Mouse (Mus musculus) MEL (cell line): ENCODE data around the gene Spp2.

ENCODE experiments used
- CTCF ChIP-seq, 3 experiments: IDR thresholded peaks in 2 of 3; conservative IDR thresholded peaks in 1 of 3; 2 replicates each; pipeline ENCODE4 v1.5.1; 2011 to 2012; ENCODE audit warnings: low read length in 3 of 3, low read depth in 2 of 3, mild to moderate bottlenecking in 2 of 3, improper control_type of control experiment in 1 of 3, inconsistent platforms in 1 of 3, mixed read lengths in 1 of 3, moderate library complexity in 1 of 3; ENCODE audit not compliant: control insufficient read depth in 1 of 3, insufficient read depth in 1 of 3, poor library complexity in 1 of 3, severe bottlenecking in 1 of 3
- POLR2A ChIP-seq, 2 experiments: IDR thresholded peaks; 2 replicates each; pipeline ENCODE4 v1.6.1; 2011 to 2012; ENCODE audit warnings: low read length in 2 of 2, mild to moderate bottlenecking in 2 of 2, control low read depth in 1 of 2, improper control_type of control experiment in 1 of 2, low read depth in 1 of 2, moderate library complexity in 1 of 2; ENCODE audit not compliant: control insufficient read depth in 1 of 2, insufficient read depth in 1 of 2, poor library complexity in 1 of 2
- UBTF ChIP-seq: IDR thresholded peaks from 2 replicates; pipeline ENCODE4 v1.6.1; 2012; ENCODE audit warnings: low read depth, mild to moderate bottlenecking, inconsistent platforms, low read length, improper control_type of control experiment, moderate library complexity, borderline replicate concordance; ENCODE audit not compliant: insufficient read depth

DNA sequence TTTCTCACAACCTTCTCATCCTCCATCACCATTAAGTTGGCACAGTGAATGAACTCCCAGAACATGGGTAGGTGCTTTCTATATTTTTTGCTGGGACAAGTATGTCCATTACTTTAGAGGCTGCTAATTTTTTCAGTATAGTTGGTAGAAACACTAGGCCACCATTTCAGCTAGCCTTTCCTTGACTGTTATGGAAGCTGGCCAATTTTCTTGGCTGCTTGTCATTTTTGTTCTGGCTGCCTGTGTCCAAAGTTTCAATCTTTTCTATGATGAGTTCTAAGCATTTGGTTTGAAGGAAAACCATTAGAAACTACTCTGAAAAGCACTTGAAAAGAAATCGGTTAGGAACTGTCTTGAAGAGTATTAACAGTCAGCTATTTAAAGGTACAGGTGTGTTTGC, 28.3 kb upstream of the Spp2 start:
- TF ChIP-seq CTCF (IDR thresholded peaks at IDR 0.05 in 2 of 3, conservative IDR thresholded peaks at IDR 0.05 in 1 of 3; ENCODE audit: control insufficient read depth in 1 of 3, insufficient read depth in 1 of 3, low read depth in 2 of 3, low read length in 3 of 3, poor library complexity in 1 of 3, severe bottlenecking in 1 of 3) (no peak), POLR2A (IDR thresholded peaks at IDR 0.05; ENCODE audit: control insufficient read depth in 1 of 2, insufficient read depth in 1 of 2, low read depth in 1 of 2, low read length in 2 of 2, poor library complexity in 1 of 2) (no peak), UBTF (no peak)
